Mouse (Mus musculus): Measurements from ENCODE around the gene Prmt7. TPM values are rescaled to one million over a fixed set of nuclear protein-coding genes. Genes with fewer than 3 reads are reported as not detected.

Gene Prmt7
- polyA plus RNA-seq, 1 experiment from 2014 or later: 57.9 TPM

DNA sequence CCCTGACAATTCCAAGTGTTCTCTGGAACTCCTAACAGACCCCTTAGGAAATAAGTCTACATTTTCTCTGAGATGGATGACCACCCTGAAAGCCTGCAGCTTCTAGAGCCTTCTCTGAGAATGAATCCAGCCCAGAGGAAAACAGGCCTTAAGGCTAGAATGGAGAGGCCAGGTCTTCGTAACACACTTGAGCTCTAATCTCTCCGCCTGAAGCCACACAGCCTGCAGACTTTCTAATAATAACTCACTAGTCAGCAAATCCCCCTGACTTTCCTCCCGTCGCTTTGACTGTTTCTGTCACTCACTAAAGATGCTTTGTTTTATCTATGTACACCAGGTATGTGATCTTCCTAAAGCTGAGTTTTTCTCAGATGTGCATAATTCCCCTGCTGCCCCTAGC, 60.6 kb downstream of the Prmt7 start:
- Histone ChIP-seq H3K27ac (peak overlapping the region; percentile 79), H3K9ac (peak overlapping the region; percentile 36; the same call in 1 of the 2 replicates), H3K4me1 (replicated peaks) (peaks cover 48% of the 10 kb centered on the region), H3K4me2 (0 out of 2 replicates have a peak overlapping the region, but pooled peaks have one; percentile 6), H3K4me3 (no peak overlapping the region), H3K9me3 (no peaks in the 10 kb centered on the region), H3K27me3 (no peaks in the 10 kb centered on the region), H3K36me3 (0 out of 2 replicates have a peak, but pooled peaks cover 8% of the 10 kb centered on the region)
- no peak for ATAC-seq (ENCODE audit: low FRiP score)
- WGBS: 68% methylated on average over 4 of the region's 4 CpGs

DNA sequence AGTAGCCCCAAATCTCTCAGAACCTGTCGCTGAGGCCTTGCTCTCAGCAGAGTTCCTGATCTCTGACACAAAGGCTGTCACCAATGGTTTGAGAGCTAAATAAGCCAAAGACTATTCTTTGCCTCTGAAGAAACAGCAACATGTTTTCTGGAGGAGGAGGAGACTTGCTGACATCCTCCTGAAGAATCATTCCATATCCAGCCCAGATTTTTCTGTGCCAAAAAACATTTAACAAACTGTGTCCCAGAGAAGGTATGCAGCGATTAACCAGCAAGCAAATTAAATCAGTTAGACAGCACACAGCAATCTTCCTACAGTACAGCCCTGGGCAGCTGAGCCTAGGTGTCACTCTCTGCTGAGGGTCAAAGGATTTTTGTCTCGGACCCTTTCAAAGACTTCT, 62.7 kb downstream of the Prmt7 start:
- ATAC-seq (ENCODE audit: low FRiP score): no peak
- WGBS: 84% methylated on average over 3 of the region's 3 CpGs
- peaks cover 46% of the 10 kb centered on the region for H3K4me1 ChIP-seq (replicated peaks)

DNA sequence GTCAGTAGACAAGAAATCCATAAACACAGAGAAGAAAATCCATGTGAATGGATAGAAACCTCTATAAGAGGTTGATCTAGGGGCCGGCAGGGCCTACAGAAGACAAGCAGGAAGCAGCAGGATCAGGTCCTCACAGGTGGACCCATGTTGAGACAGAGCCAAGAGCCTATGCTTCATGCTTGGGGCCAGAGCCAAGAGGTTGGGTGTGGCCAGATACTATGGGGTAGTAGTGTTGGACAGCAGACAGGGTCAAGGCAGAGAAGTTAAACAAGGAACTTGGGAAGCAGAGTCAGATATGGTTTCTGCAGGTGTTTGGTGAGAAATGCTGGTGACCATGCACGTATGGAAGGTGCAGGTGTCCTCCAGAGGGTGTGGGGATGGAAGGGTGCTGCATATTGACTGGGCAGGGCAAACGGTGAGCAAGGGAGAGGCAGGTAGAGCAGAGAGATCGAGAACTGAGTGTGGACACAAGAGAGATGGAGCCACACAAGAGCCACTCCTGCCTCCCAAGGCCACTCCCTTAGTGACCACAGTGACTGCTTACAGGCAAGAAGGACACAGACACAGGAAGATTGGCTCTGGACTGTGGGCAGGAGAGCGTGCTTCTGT, 66.1 kb downstream of the Prmt7 start:
- Histone ChIP-seq H3K4me1 (replicated peaks) (peaks cover 13% of the 10 kb centered on the region), H3K4me3 (no peak overlapping the region), H3K9ac (no peak overlapping the region), H3K36me3 (peaks cover 44% of the 10 kb centered on the region), H3K9me3 (no peaks in the 10 kb centered on the region), H3K27ac (no peak overlapping the region), H3K27me3 (no peaks in the 10 kb centered on the region), H3K4me2 (no peak overlapping the region)
- ATAC-seq (ENCODE audit: low FRiP score): no peak
- WGBS: 94% methylated on average over 5 of the region's 5 CpGs

More for the DNA sequence above, 62.7 kb downstream of the Prmt7 start:
- H3K27ac ChIP-seq: no peak overlapping the region
- H3K36me3 ChIP-seq: peaks cover 18% of the 10 kb centered on the region
- H3K4me2 ChIP-seq: no peak overlapping the region
- no peaks in the 10 kb centered on the region for H3K9me3 ChIP-seq
- H3K9ac ChIP-seq: no peak overlapping the region
- H3K27me3 ChIP-seq: no peaks in the 10 kb centered on the region
- H3K4me3 ChIP-seq: no peak overlapping the region

DNA sequence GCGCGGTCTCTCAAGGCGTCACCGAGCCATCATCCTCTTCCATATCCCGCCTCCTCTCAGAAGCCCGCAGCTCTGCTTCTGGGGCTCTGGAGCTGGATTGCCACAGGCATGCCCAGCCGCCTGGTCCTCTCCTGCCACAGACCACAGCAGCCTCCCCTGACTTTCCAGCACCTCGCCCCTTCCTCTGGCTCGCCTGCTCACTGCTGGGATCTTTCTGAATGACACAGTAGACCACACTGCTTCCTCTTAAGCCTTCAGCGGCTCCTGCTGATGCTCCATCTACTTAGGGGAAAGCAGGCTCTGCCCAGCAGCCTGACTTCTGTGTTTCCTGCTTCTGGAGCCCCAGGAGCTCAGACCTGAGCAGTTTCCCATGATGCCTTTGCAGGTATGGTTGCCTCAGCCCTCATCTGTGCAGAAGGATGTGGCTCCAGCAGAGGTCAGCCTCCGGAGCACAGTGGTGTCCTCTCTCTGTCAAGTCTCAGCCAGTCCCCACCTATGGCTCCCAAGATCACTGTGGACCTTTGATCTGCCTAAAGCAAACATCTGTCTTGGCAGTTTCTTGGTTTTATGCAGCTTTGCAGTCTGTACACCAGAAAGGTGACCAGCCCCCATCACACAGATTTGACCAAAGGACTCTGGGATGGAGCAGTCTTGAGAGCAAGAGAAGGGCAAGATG, 67.8 kb downstream of the Prmt7 start:
- Histone ChIP-seq H3K27me3 (no peaks in the 10 kb centered on the region), H3K9ac (no peak overlapping the region), H3K36me3 (peaks cover 58% of the 10 kb centered on the region), H3K27ac (no peak overlapping the region), H3K4me3 (no peak overlapping the region), H3K4me1 (replicated peaks) (0 out of 2 replicates have a peak, but pooled peaks cover 5% of the 10 kb centered on the region), H3K4me2 (no peak overlapping the region), H3K9me3 (no peaks in the 10 kb centered on the region)
- no peak for ATAC-seq (ENCODE audit: low FRiP score)
- 88% methylated on average over 11 of the region's 11 CpGs for WGBS

DNA sequence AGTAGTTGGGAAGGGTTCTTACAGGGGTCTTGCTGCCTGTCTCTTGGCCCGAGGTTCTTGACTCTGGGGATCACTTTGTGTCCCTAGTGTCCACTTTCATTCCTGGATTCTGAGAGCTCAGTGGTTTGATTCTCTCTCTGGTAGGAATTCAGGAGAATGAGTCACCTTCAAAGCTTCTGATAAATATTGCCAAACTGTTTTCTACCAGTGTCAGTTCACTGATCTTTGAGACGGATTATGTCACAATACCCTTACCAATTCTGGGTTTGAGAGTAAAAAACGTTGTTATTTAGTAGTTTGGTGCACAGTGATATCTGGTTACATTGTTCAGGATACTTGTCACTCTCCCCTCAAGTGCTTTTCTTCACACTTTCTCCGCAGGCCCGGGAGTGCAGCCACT, 69.4 kb downstream of the Prmt7 start:
- 58% methylated on average over 5 of the region's 5 CpGs for WGBS
- Histone ChIP-seq H3K9ac (no peak overlapping the region), H3K27me3 (no peaks in the 10 kb centered on the region), H3K4me3 (no peak overlapping the region), H3K4me2 (no peak overlapping the region), H3K9me3 (no peaks in the 10 kb centered on the region), H3K4me1 (replicated peaks) (0 out of 2 replicates have a peak, but pooled peaks cover 5% of the 10 kb centered on the region), H3K27ac (no peak overlapping the region), H3K36me3 (peaks cover 66% of the 10 kb centered on the region)
- ATAC-seq (ENCODE audit: low FRiP score): no peak

DNA sequence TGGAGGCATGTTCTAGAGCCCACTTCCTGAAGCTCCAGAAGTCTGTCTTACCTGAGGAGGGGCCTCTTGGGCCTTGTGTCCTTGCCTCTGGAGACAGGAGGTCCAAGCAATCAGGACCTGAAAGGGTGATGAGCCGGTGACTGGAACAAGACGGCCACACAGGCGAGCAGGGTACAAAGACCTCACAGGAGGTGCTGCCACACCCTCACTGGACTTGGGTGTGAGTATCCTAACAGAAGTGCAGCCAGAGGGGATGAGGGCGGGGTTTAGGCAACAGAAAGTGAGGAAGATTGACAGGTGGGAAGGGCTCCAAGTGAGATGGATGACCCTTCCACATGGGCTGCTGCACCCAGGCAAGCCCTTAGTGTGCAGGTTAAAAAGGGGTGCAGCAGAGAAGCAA, 70.1 kb downstream of the Prmt7 start:
- Histone ChIP-seq H3K9me3 (no peaks in the 10 kb centered on the region), H3K27me3 (no peaks in the 10 kb centered on the region), H3K4me3 (no peak overlapping the region), H3K4me2 (no peak overlapping the region), H3K27ac (no peak overlapping the region), H3K4me1 (replicated peaks) (0 out of 2 replicates have a peak, but pooled peaks cover 5% of the 10 kb centered on the region), H3K9ac (no peak overlapping the region), H3K36me3 (peaks cover 62% of the 10 kb centered on the region)
- no peak for ATAC-seq (ENCODE audit: low FRiP score)
- WGBS: 35% methylated on average over 4 of the region's 4 CpGs

DNA sequence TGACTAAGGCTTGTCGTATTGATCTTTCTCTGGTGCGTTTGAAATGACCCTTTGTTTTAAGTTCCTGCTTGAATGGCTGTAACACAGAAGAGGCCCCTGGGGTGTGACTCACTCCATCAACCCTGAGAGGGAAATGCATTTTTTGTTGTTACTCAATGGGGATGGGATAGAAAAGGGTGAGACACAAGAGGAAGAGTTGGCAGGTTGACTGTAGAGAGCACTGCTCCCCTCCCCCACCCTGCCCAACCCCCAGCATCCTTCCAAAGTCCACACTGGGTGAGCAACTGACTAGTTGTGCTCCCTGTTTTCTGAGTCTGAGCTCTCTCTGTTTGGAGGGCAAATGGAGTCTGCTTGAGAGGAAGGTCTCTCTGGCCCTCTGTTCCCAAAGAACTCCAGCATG, 76.7 kb downstream of the Prmt7 start:
- no peaks in the 10 kb centered on the region for H3K9me3 ChIP-seq
- ATAC-seq (ENCODE audit: low FRiP score): no peak
- no peak overlapping the region for H3K4me3 ChIP-seq
- no peak overlapping the region for H3K9ac ChIP-seq
- H3K27ac ChIP-seq: no peak overlapping the region
- H3K4me2 ChIP-seq: no peak overlapping the region
- peaks cover 29% of the 10 kb centered on the region for H3K36me3 ChIP-seq
- WGBS: 6% methylated on average over 2 of the region's 2 CpGs
- 0 out of 2 replicates have a peak, but pooled peaks cover 31% of the 10 kb centered on the region for H3K4me1 ChIP-seq (replicated peaks)
- no peaks in the 10 kb centered on the region for H3K27me3 ChIP-seq

DNA sequence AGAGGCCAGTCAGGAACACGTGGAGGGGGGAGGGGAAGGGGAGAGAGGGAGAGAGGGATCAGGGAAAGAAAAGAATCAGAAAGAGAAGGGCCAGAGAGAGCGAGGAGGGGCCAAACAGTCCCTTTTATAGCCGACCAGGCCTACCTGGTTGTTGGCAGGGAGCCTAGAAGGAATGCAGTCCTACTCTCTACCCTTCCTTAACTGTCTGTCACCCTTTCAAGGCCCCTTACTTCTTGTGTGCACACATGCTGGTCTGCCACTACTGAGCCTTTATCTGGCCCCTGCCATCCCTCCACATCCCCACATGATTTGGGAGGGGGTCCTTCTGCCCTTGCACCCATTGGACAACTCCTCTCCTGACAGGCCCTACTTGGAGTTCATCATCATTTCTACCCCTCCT, 78.0 kb downstream of the Prmt7 start:
- no peak for ATAC-seq (ENCODE audit: low FRiP score)
- H3K4me2 ChIP-seq: no peak overlapping the region
- no peak overlapping the region for H3K27ac ChIP-seq
- peaks cover 26% of the 10 kb centered on the region; the same call in 1 of the 2 replicates for H3K4me1 ChIP-seq (replicated peaks)
- H3K27me3 ChIP-seq: no peaks in the 10 kb centered on the region
- H3K4me3 ChIP-seq: no peak overlapping the region
- H3K9ac ChIP-seq: no peak overlapping the region
- no CpG with 5 or more reads among the region's 3 CpGs for WGBS
- H3K36me3 ChIP-seq: peaks cover 17% of the 10 kb centered on the region
- H3K9me3 ChIP-seq: no peaks in the 10 kb centered on the region

DNA sequence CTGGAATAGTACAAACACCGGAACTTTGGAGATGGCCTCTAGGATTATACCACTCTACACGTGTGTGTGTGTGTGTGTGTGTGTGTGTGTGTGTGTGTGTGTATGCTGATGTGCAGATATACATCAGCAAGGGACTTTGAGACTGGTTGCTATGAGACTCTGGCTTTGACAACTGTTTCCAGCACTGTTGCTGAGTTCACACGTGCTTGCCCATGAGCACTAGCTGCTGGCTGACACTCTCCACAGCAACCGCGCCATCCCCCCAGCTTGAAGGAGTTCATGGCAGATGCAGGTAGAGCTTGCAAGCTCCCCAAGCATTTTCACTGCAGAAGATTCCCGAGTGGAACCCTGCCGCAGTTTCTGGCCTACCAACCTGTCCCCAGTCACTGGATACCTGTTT, 78.7 kb downstream of the Prmt7 start:
- Histone ChIP-seq H3K9ac (no peak overlapping the region), H3K4me3 (no peak overlapping the region), H3K27me3 (no peaks in the 10 kb centered on the region), H3K4me1 (replicated peaks) (peaks cover 26% of the 10 kb centered on the region; the same call in 1 of the 2 replicates), H3K36me3 (peaks cover 15% of the 10 kb centered on the region), H3K9me3 (no peaks in the 10 kb centered on the region), H3K27ac (no peak overlapping the region), H3K4me2 (no peak overlapping the region)
- ATAC-seq (ENCODE audit: low FRiP score): no peak
- WGBS: 60% methylated on average over 7 of the region's 7 CpGs

DNA sequence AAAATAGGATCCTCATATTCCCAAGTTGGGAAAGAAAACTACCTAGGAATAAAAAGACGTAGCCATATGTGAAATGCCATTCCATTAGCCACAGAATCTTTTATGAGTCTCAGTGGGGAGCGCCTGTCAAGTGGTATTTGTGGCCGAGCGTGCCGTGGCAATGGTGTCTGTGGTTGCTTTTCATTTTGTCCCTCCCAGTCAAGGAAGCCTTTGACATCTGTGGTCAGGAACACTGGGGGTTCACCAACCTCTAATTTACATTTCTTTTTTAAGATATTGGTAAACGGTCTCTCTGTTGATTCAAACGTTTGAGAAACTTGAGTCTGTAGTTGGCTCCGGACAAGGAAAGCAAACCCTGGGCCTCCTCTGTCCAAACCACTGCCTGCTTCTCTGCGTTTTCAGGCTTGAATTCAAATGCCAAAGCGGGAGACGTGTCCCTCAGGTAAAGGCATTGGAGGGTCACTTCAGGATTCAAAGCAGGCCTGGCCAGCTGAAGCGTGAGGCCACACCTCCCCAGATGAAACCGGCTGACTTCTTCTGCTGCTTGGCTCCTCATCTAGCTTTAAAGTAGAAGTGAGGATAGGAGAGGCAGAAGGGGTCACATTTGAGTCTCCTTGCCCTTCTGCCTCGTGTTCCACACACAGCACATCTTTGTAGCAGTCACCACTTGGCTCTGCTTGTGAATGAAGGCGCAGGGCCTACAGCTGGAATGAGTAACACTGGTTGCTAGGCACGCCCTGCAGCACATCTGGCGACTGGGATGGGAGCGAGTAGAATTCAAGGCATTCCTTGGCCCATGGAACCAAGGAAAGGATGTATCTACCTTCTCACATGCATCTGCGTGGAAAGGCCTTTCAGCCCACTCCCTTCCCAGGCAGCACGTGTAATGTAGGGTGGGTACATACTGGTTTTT, 82.0 kb downstream of the Prmt7 start:
- WGBS: 67% methylated on average over 20 of the region's 20 CpGs
- Histone ChIP-seq H3K4me1 (replicated peaks) (peaks cover 28% of the 10 kb centered on the region), H3K27me3 (no peaks in the 10 kb centered on the region), H3K36me3 (peaks cover 6% of the 10 kb centered on the region; the same call in 1 of the 2 replicates), H3K4me3 (no peak overlapping the region), H3K9me3 (no peaks in the 10 kb centered on the region), H3K27ac (0 out of 2 replicates have a peak overlapping the region, but pooled peaks have one; percentile 12), H3K9ac (no peak overlapping the region), H3K4me2 (no peak overlapping the region)
- no peak for ATAC-seq (ENCODE audit: low FRiP score)

DNA sequence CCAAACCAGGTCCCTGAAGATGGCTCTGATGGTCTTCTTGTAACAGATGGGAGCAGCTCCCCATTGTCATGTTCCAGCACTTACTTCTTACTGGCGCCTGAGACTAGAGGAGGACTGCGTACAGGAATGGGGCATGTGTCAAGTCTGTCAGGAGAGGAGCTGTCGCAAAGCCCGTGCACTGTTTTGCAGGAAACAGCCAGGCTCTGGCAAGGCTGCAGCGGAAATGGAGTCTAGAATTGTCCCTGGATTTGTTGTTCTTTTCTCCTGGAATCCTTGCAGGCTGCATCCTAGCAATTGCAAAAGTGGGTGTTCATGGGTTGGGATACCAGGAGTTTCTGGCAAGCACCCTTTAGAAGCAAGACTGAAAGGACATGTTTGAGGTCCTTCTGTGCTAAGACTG, 87.5 kb downstream of the Prmt7 start:
- 81% methylated on average over 5 of the region's 5 CpGs for WGBS
- H3K36me3 ChIP-seq: no peaks in the 10 kb centered on the region
- peaks cover 43% of the 10 kb centered on the region for H3K4me1 ChIP-seq (replicated peaks)
- H3K4me3 ChIP-seq: no peak overlapping the region
- no peak overlapping the region for H3K27ac ChIP-seq
- ATAC-seq (ENCODE audit: low FRiP score): no peak
- no peak overlapping the region for H3K4me2 ChIP-seq
- no peaks in the 10 kb centered on the region for H3K9me3 ChIP-seq
- H3K27me3 ChIP-seq: no peaks in the 10 kb centered on the region
- no peak overlapping the region for H3K9ac ChIP-seq

DNA sequence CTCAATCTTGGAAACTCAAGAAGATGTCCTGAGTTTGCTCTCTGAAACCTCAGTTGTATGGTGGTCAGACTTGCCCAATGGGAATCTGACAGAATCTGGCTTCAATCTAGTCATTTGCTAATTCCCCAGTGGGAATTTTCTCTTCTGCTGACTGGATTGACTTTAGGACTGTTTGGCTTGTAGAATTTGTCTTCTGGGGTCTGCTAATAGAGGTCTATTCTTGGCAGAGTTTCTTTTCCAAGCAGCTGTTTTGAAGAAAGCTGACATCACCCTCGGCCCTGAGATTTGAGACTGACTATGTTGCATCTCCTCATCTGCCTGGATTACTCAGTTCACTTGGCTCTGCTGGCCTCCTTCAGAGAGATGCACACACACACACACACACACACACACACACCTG, 88.1 kb downstream of the Prmt7 start:
- H3K27ac ChIP-seq: no peak overlapping the region
- peaks cover 43% of the 10 kb centered on the region for H3K4me1 ChIP-seq (replicated peaks)
- H3K9ac ChIP-seq: no peak overlapping the region
- no peaks in the 10 kb centered on the region for H3K27me3 ChIP-seq
- no peak overlapping the region for H3K4me3 ChIP-seq
- no peaks in the 10 kb centered on the region for H3K36me3 ChIP-seq
- WGBS: 65% methylated on average over 1 of the region's 1 CpGs
- no peak overlapping the region for H3K4me2 ChIP-seq
- ATAC-seq (ENCODE audit: low FRiP score): no peak
- H3K9me3 ChIP-seq: no peaks in the 10 kb centered on the region

All from hindbrain, embryonic 13.5 days (tissue).